Mouse (Mus musculus) adrenal gland, postnatal 10 days (tissue): Measurements from ENCODE around the gene Mettl17. TPM values are rescaled to one million over a fixed set of nuclear protein-coding genes. Genes with fewer than 3 reads are reported as not detected.

Experiments used
- DNase-seq: peaks from one replicate; pipeline ENCODE4 v3.0.0; 2021; ENCODE audit warnings: mixed read lengths
- microRNA-seq: library from miRNA; unstranded; fragments of <30 nt; microRNA quantifications from one replicate; pipeline ENCODE4 v1.2.0, GENCODE M21; 2021
- total RNA-seq, 2 experiments: library from RNA; stranded (reverse); gene quantifications; 2 replicates each; pipeline ENCODE4 v1.2.3; 2021

Gene Mettl17
- total RNA-seq, 2 experiments from 2014 or later = 29.5 to 34.7 TPM

DNA sequence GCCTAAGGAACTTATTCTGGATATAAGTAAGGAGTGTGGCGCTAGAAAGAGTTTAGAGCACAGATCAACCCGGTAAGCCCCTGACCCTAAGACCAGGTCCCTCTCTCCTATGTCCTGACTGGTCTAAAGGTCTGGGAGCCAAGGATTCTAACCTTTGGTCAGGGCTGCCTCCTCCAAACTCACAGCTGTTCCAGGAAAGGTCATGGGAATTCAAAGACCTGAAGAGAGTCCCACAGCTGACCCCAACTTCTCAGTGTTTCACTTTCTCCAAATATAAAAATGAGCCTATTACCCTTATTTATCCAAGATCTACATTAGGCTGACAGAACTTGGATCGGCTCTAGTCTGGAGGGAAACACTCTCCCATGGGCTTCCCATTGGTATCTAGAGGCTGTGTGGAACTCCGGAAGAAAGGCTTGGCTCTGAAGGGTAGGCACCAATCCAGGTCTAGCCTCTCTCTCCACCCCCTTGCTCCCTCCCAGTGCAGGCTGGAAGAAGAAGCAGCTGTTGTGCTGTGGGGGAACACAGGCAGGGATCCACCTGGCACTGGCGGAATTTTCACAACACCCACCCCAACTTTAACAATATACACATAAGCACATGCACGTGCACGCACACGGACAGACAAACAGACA lies 44.8 kb downstream of the Mettl17 start:
- peak; percentile 69 for DNase-seq

DNA sequence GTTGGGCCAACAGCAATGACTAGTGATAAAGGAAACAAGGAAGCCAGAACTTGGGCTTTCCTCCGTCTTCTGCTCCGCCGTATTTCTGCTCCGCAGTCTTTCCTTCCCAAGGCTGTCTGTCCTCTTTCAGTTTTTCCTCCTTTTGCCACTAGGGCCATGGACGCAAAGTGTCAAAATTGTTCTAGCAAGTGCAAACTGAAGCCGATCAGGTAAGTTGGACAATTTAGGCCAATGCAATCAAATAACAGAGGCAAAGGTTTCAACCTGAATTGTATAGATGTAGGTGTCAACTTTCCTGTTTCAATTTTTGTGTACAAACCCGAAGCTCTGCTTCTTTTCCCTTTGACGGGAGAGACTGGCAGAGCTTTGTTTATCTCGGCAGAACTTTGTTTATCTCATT lies 45.3 kb downstream of the Mettl17 start:
- DNase-seq = no peak

DNA sequence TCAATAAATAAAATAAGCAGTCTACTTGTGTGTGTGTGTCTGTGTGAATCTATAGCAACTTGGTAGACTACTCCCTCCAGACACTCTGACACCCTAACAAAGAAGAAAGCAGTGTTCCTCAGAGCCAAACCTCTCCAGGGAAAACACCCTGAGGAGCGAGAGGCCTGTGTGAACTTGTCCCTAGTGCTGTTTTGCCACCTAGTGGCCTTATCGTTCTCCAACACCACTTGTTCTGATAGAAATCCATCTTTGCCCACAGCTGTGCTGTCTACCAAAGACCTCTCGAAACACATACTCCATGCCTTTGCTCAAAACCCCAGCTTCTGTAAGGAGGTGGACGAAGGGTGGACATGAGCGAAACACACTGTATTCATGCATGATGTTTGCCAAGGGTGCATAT lies 46.2 kb downstream of the Mettl17 start:
- peak; percentile 72 for DNase-seq

DNA sequence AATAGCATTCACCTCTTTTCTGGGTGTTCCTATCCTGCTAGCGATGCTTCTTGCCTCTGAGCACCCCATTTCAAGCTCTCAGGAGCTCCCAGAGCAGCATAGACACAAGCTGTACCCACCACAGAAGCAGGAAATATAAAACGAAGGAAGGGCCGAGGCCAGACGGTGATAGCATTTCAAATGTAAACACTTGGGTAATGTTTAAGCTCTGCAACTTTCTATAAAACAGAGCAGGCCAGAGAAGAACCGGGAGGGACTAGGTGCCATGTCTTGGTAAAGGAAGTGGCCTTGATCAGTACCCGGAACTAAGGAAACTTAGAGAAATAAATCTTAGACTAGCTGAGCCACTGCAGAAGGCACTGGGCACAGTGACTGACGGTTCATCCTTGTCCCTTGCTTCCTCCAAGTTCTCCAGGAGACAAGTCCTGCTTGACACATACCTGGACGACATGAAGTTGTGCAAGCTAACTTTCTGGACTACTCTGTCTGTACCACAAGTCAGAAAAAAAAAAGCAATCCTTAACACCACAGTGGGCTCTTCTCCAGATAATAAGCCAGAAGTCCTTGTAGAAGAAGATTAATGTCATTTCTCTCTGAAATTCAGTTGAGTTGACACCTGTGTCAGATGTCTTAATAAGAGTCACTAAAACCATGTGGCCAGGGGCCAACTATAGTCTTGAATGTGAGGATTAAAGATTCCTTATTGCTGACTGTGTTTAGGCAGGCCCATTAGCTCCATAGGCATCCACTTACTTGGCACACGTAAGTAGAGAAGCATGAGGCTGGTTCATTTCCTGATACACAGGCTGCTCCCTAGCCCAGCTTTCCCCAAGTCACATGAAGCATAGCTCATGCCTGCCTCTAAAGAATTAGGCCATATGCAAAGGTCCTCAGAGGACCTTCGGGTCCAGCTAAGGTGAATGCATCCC lies 47.7 kb downstream of the Mettl17 start:
- no peak for DNase-seq

DNA sequence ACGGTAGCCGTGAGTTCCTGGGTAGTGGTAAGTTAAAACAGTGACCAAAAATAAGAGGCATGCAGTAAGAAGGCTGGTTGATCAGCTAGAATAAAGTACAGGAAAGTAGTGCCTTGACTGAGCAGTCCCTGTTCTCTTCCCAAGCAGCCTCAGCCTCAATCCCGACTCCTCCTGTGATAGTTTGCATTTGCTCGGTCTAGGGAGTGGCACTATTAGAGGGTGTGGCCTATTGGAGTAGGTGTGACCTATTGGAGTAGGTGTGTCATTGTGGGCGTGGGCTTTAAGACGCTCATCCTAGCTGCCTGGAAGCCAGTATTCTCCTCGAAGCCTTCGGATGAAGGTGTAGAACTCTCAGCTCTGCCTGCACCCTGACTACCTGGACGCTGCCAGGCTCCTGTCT lies 54.4 kb downstream of the Mettl17 start:
- DNase-seq = no peak

DNA sequence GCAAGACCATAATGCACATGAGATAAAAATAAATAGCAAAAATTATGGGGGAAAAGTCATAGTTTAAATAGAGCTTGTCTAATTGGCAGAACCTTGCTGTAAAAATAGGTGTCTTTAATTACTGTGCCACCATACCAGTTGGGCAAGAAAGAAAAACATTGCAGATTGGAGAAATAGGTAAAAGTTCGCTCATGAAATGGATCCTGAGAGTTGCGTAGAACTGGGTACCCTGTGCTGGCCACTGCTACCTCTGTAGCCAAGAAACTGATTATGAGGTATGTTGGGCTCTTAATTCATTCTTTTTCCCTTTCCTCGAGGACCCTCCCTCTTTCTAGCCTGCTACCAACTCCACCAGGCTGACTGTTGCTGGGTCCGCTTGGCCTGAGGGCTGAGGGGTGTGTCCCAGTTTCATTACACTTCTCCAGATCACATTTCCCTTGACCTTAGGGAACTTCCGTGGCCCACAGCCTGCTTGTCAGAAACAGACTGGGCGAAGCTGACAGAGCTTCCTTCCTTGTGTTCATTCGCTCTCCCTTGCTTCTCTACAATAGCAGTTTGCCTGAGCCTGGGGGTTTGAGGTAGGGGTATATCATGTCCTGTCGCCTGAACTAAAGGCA lies 56.4 kb downstream of the Mettl17 start:
- peak; percentile 71 for DNase-seq

DNA sequence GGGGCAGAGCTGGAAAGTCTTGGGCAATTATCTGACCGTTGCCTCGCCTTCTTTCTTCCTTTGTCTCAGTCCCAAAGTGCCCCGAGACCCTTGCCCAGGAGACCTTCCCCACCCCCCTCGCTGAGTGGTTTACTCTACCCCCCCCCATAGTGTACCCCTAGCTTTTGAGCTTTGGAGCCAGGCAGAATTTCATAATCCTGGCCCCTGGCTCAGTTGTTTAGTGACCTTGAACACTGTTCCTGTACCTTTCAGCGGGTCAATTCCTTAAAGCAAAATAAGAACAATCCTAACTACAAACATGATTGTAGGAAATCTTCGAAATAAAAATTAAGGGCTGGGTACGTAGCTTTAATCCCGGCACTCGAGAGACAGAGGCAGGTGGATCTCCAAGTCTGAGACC lies 56.9 kb downstream of the Mettl17 start:
- peak; percentile 30 for DNase-seq

DNA sequence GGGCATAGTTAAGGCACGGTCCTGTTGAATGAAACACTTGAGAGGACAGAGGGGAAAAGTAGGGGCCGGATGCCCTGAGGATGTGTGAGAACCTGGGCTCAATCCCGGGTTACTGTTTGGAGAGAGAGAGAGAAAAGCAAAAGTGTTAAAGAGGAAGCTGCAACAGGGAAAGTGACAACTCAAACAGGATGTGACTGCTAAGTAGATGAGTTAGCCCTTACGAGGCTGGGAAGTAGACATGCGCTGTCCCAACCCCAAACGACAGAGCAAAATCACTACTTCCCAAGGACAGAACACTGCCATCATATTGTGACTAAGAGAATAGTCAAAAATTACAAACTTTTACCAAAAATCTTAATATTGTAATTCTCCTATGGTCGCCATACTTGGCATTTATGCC lies 57.6 kb downstream of the Mettl17 start:
- no peak for DNase-seq

Small RNAs within 50 kb of the gene (microRNA-seq; reads per million reads assigned to microRNA genes)
- not detected for gene Gm27375

Other genes with a start within 250 kb of the Mettl17 start
- gene Gm4181, start 249.2 kb upstream of the Mettl17 start, total RNA-seq = not detected
- gene Gm17079, start 189.4 kb upstream of the Mettl17 start, total RNA-seq = not detected
- gene Gm5800, start 167.7 kb upstream of the Mettl17 start, total RNA-seq = not detected
- not detected for gene Ang4, start 111.3 kb upstream of the Mettl17 start, total RNA-seq
- not detected for gene AY358078, start 84.8 kb upstream of the Mettl17 start, total RNA-seq
- gene Ear6, start 31.1 kb upstream of the Mettl17 start, total RNA-seq = 1 to 10 TPM in 1 of 2 experiments, not detected in 1; 1.5 TPM
- under 1 TPM; 0.24 to 0.97 TPM for gene Slc39a2, start 8.0 kb downstream of the Mettl17 start, total RNA-seq
- 100 to 1,000 TPM; 337 to 338 TPM for gene Ndrg2, start 29.3 kb downstream of the Mettl17 start, total RNA-seq
- gene Tppp2, start 33.6 kb downstream of the Mettl17 start, total RNA-seq = not detected
- not detected for gene Rnase13, start 37.9 kb downstream of the Mettl17 start, total RNA-seq
- 10 to 100 TPM; 60.8 to 78.7 TPM for gene Arhgef40, start 99.9 kb downstream of the Mettl17 start, total RNA-seq
- gene Tmem253, start 130.8 kb downstream of the Mettl17 start, total RNA-seq = 1 to 10 TPM; 4.8 to 7.0 TPM
- 10 to 100 TPM; 54.6 to 59.2 TPM for gene Zfp219, start 135.9 kb downstream of the Mettl17 start, total RNA-seq
- not detected for gene Olfr221, start 157.6 kb downstream of the Mettl17 start, total RNA-seq
- gene Hnrnpc, start 219.2 kb downstream of the Mettl17 start, total RNA-seq = 100 to 1,000 TPM; 186 TPM
- gene Rpgrip1, start 225.9 kb downstream of the Mettl17 start, total RNA-seq = 1 to 10 TPM in 1 of 2 experiments, under 1 TPM in 1; 0.42 to 1.3 TPM